Mouse (Mus musculus) urinary bladder, postnatal 10 days (tissue): ENCODE measurements around the gene Chst10.

Experiments used
- DNase-seq: peaks from one replicate; pipeline ENCODE4 v3.0.0; 2022; ENCODE audit warnings: low spot score

Gene Chst10

DNA sequence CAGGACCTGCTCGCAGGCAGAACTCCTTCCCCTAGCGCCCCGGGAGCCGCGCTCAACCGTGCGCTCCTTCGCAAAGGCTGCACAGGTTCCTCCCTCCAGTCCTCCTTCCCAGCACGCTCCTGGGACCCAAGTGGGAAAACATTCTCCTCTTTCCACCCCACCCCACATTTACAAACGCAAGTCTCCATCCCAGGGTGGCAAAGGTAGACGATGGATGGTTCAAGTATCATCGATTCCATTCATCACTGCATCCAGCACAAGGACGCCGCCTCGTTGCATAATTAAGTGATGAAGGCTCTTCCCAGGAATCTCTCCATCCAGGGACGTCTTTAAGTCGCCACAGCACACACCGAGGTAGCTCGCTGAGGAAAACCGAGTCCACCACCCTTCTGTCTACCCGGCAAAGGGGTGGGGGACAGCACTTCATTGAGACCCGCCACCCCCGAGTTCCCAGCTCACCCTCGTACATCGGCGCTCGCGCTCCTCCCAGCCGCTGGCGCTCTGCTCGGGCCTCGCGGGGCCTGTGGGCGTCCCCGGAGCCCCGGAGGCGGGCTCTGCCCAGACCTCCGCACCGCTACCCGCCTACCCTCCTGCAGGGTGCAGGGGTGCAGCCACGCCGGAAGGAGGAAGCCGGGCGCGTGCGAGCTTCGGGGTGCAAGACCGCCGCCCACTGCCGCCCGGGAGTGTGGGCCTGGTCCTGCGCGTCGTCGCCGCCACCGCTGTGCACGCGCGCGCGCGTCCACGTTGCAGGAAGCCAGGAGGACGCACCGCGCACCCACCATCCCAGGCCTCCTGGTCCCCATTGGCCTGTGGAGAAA, at the start of gene Chst10:
Chst10 (minus strand) TSS at position 731 of the 818 bp plus-strand sequence.
- DNase-seq = no peak

DNA sequence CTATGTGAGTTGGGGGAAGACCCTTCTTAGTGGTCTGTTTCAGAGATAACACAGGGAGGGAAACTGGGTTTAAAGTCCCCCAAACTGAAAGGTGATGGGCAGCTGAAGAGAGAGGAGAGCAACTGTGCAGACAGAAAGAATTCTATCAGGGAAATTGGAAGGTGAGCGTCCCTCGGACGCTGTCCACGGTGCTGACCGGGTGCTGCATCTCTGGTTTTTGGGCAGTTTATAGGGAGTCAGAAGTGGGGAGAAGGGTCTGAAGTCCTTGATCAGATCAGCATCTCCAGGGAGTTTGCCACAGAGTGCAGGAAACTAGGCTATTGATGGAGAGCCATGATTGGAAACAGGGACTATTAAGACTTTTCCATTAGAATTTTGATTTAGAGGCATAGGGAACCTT, 41.6 kb upstream of the Chst10 start:
- no peak for DNase-seq

- no peak for DNase-seq
These were observed 40.9 kb upstream of the Chst10 start, which contains the start of gene Nms for GRCm38 (mm10) chr1:38938849-38939248. Nms (plus strand) TSS chr1:38939149.

DNA sequence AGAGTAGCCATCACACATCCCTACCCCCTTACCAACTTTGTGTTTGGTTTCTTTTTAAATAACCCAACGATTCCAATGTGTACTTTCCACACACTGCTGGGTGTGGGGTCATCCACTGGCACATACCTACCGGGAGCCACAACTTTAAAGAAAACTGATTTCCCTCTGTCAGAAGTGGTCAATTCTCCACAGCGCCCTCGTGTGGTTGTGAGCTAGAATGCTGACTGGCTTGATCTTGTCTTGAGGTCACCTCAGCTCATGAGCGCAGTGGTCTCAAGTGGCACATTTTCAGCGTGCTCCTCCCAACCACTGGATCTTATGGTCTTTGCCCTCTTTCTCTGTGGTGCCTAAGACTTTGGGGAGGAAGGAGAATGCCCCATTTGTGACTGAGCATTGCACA, 38.8 kb upstream of the Chst10 start:
- DNase-seq = no peak

GRCm38 (mm10) chr1:38934668-38935067, 36.7 kb upstream of the Chst10 start:
- no peak for DNase-seq

GRCm38 (mm10) chr1:38930767-38931166, 32.8 kb upstream of the Chst10 start:
- no peak for DNase-seq

GRCm38 (mm10) chr1:38929468-38929867, 31.5 kb upstream of the Chst10 start:
- DNase-seq = no peak

DNA sequence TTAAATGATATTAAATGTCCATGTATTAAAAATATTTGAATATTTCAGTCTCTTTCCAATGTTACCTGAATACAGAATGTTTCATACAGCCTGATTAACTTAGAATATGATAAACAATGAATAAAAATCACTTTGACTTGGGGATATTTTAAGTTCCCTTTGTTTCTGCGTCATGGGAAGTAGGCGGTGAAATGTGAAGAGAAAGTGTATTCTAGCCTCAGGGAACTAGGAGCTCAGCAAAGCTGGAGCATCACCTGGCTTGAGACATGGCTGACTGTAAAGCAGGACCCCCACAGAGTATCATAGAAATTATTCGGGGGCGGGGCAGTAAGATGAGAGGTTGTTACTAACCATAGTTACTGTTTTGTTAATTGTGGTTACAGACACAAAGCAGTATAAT, 31.0 kb upstream of the Chst10 start:
- no peak for DNase-seq

GRCm38 (mm10) chr1:38903985-38904384, 6.0 kb upstream of the Chst10 start:
- no peak for DNase-seq

- no peak for DNase-seq
These were observed 4.6 kb upstream of the Chst10 start for GRCm38 (mm10) chr1:38902571-38902970.

- DNase-seq = no peak
These were observed 4.9 kb downstream of the Chst10 start for GRCm38 (mm10) chr1:38893081-38893480.

- DNase-seq = no peak
These were observed 6.5 kb downstream of the Chst10 start for GRCm38 (mm10) chr1:38891444-38891843.

GRCm38 (mm10) chr1:38888803-38889202, 9.2 kb downstream of the Chst10 start:
- no peak for DNase-seq

DNA sequence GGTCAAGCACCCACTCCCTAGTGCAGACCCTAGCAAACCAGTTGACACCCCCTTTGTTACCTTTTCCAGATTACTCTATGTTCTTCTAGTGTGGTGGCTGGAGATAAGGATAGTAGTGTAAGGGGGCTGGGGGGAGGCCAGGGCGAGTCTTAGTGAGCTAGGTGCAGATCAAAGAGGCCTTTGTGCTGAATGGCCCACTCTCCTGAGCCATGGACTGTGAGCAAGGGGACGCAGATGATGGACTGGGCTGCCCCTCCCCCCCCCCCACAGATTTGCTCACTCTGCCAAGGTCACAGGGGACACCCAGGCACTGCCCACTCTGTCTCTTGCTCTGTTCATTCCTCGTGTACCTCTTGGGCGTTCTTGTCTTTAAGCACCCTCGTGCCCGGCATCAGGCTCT, 10.9 kb downstream of the Chst10 start:
- DNase-seq = no peak

GRCm38 (mm10) chr1:38886602-38887001, 11.4 kb downstream of the Chst10 start:
- DNase-seq = no peak

DNA sequence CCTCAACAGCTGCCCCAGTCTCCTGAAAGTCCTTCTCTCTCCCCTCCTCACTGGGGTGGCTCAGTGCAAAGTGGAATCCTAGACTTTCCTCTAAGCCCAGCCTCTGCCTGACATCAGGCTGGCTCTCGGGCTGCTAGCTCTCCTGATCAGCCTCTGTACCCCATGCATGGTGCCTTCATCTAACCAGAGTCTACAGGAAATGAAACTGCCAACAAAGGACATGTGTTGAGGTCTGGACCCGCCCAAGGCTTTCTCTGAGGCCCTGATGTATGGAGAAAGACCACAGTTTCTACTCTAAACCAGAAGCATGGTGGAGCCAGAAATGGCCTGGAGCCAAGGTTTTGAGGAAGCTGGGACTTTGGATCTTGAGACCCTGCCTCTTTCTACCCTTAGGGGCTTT, 12.0 kb downstream of the Chst10 start:
- no peak for DNase-seq

- DNase-seq = no peak
These were observed 14.2 kb downstream of the Chst10 start for GRCm38 (mm10) chr1:38883766-38884165.

DNA sequence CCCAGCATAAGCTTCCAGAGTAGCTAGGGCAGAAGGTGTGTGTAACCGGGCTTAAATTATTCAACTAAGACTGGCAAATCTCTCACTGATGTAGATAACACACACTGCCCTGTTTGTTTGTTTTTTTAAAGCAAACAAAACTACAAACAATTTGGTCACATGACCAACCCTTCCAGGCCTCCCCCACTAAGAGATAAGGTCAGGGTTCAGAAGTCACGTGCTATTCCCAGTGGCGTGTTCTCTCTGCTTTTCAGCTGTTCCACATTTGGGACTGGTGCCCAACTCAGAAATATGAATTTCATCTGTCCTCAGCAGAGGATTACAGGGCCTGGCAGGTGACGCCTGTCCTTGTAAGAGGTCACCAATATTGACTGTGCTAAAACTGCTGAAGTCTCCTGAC, 15.2 kb downstream of the Chst10 start:
- no peak for DNase-seq

- DNase-seq = no peak
These were observed 16.6 kb downstream of the Chst10 start for GRCm38 (mm10) chr1:38881366-38881765.

GRCm38 (mm10) chr1:38876671-38877382, 21.1 kb downstream of the Chst10 start:
- no peak for DNase-seq

DNA sequence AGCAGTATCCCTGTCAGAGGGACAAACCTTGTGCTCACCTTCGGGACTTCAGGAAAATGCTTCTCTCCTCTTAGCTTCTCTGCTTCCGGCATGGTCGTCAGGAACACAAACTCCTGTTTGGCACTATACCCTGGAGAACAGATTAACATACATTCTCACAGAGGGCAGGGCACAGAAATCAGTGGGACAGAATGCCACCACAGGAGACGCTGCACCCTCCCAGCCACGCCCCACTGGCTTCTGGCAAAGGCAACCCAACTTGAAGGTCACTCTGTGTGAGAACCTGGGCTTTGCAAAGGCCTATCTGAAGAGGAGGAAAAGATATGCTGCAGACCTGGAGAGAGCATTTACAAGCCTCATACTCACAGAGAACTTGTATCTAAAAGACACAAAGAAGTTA, 24.1 kb downstream of the Chst10 start:
- no peak for DNase-seq

DNA sequence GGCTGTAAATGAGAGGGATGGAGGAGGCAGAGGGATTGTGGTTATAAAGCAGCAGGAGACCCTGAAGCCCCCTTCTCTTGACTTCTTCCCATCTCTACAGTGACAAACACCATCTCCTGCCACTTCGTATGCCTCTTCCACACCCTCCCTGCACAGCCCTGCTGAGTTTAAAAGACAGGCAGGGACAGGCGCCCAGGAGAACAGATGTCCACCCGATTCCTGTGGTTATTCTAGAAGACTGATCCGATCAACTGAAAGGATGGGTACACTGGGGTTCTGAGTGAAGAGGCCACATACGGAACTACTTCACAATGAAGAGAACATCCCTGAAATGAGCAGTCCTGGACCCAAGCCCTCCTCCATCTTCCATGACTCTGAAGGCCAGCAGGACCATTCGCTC, 26.1 kb downstream of the Chst10 start:
- DNase-seq = no peak

DNA sequence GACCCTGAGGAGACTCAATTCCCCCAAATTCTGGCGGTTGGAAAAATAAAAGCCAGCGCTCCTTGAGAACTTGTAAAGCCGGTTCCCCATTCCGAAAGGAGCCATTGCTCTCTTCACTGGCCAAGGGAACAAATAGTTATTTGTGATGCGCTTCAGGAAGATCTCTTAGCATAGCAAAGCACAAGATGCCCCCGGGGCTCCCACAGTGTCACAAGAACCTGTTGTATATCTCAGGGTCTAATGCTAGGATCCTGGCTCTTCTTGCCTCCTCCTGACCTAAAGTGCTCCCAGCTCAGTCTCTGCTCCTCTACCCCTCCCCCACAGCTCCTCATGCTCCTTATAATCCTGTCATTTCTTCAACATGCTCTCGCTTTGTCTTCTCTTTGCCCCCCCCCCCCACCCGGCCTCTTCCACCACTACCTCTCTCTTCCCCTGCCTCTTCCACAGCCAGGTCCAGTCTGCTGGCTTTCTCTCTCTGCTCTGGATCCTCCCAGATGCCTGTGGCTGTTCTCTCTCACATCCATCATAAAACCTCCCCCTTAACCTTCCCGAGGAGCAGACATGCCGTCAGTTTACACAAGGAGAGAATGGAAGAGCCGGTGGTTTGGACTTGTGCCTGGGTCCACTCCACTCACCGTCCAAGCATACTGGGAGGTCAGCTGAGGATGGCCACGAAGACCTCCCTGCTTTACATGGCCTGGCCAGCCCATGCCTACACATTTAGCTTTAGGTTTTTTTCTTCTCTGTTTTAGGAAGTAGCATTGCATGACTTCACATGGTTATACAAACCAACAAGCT, 28.4 kb downstream of the Chst10 start:
- no peak for DNase-seq
